Mouse (Mus musculus): Measurements from ENCODE around the gene Adgb. TPM values are rescaled to one million over a fixed set of nuclear protein-coding genes. Genes with fewer than 3 reads are reported as not detected.

Adgb gene
- total RNA-seq, 4 experiments from 2014 or later, result not detected

Other genes starting within 250 kb of the Adgb start
- gene Rab32, start 85.9 kb upstream of the Adgb start, total RNA-seq (2022), result 1 to 10 TPM in 1 of 4 experiments, under 1 TPM in 3; 0.54 to 1.4 (median 0.75) TPM
- gene Gm10944, start 209.0 kb upstream of the Adgb start, total RNA-seq (2022), result not detected

All from gastrocnemius, adult 8-10 months (tissue).